Mouse (Mus musculus): Measurements from ENCODE around the gene Lmntd2. TPM values are rescaled to one million over a fixed set of nuclear protein-coding genes. Genes with fewer than 3 reads are reported as not detected.

Lmntd2 gene
- polyA plus RNA-seq, 1 experiment from 2014 or later: 1.4 TPM

DNA sequence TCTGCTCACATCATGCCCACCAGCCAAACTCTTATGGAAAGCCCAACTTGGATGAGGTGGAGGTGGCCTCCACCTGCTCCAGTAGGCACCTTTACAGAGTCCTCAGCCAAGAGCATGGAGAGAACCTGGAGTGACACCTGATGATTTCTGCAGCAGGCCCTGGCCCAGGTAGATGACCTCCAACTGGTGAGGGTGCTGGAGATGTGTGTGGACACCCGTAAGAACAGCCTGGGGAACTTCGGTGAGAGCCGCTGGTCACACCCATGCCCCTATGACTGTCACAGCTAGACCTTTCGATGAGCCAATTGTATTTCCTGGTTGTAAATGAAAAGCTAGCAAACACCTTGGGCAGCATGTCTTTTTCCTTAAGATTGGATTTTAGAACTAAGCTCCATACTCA is 15.8 kb downstream of the Lmntd2 start:
- H3K9ac ChIP-seq: no peak overlapping the region
- no peak overlapping the region for H3K4me3 ChIP-seq
- H3K9me3 ChIP-seq (replicated peaks): no peaks in the 10 kb centered on the region
- peaks cover 12% of the 10 kb centered on the region for H3K4me1 ChIP-seq (replicated peaks)
- no peaks in the 10 kb centered on the region for H3K36me3 ChIP-seq
- 88% methylated on average over 4 of the region's 4 CpGs for WGBS
- ATAC-seq (ENCODE audit: insufficient number of reproducible peaks, low FRiP score): no peak
- no peaks in the 10 kb centered on the region for H3K27me3 ChIP-seq (replicated peaks)
- no peak overlapping the region for H3K4me2 ChIP-seq
- H3K27ac ChIP-seq (ENCODE audit: poor library complexity, severe bottlenecking): no peak overlapping the region

GRCm38 (mm10) chr7:141196619-141197282 is 17.1 kb downstream of the Lmntd2 start:
- peaks cover 6% of the 10 kb centered on the region for H3K36me3 ChIP-seq
- no peaks in the 10 kb centered on the region for H3K27me3 ChIP-seq (replicated peaks)
- no peak overlapping the region for H3K9ac ChIP-seq
- no peak overlapping the region for H3K27ac ChIP-seq (ENCODE audit: poor library complexity, severe bottlenecking)
- no peak overlapping the region for H3K4me2 ChIP-seq
- ATAC-seq (ENCODE audit: insufficient number of reproducible peaks, low FRiP score): no peak
- 81% methylated on average over 8 of the region's 8 CpGs for WGBS
- no peaks in the 10 kb centered on the region for H3K9me3 ChIP-seq (replicated peaks)
- H3K4me3 ChIP-seq: no peak overlapping the region
- H3K4me1 ChIP-seq (replicated peaks): peaks cover 25% of the 10 kb centered on the region

- no peaks in the 10 kb centered on the region for H3K9me3 ChIP-seq (replicated peaks)
- no peak for ATAC-seq (ENCODE audit: insufficient number of reproducible peaks, low FRiP score)
- H3K27me3 ChIP-seq (replicated peaks): no peaks in the 10 kb centered on the region
- no peak overlapping the region for H3K4me2 ChIP-seq
- WGBS: 92% methylated on average over 2 of the region's 2 CpGs
- H3K27ac ChIP-seq (ENCODE audit: poor library complexity, severe bottlenecking): no peak overlapping the region
- H3K36me3 ChIP-seq: peaks cover 16% of the 10 kb centered on the region
- H3K4me1 ChIP-seq (replicated peaks): peaks cover 35% of the 10 kb centered on the region
- no peak overlapping the region for H3K4me3 ChIP-seq
- H3K9ac ChIP-seq: no peak overlapping the region
Observed at GRCm38 (mm10) chr7:141195754-141196153, 18.1 kb downstream of the Lmntd2 start.

DNA sequence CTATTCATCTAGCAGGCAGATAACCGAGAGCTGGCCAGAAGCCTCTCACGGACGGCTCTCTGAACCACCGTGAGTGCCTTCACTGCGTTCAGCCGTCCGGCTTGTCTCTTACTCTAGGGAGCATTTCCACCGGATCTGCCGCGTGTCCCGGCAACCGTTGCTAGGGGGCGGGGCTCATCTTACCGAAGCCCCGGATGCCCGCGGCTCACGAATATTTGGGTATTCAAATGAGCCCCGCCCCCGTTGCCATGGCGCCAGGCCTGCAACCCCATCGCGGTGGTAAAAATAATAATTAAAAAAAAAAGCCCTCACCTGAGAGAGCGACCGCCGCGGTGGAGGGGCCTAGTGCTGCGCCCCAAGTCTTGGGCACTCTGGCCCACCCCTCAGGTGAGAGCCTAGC is 19.1 kb downstream of the Lmntd2 start:
- ATAC-seq (ENCODE audit: insufficient number of reproducible peaks, low FRiP score): peak; percentile 44
- no peaks in the 10 kb centered on the region for H3K27me3 ChIP-seq (replicated peaks)
- WGBS: under 1% methylated on average over 28 of the region's 28 CpGs

GRCm38 (mm10) chr7:141194409-141194808 is 19.5 kb downstream of the Lmntd2 start:
- Histone ChIP-seq H3K27ac (ENCODE audit: poor library complexity, severe bottlenecking) (peak overlapping the region; percentile 78), H3K9me3 (replicated peaks) (no peaks in the 10 kb centered on the region), H3K27me3 (replicated peaks) (no peaks in the 10 kb centered on the region), H3K4me1 (replicated peaks) (peaks cover 37% of the 10 kb centered on the region), H3K4me2 (peak overlapping the region; percentile 93), H3K9ac (peak overlapping the region; percentile 70), H3K4me3 (peak overlapping the region; percentile 89), H3K36me3 (peaks cover 29% of the 10 kb centered on the region)
- no peak for ATAC-seq (ENCODE audit: insufficient number of reproducible peaks, low FRiP score)
- WGBS: under 1% methylated on average over 23 of the region's 23 CpGs

More for the DNA sequence above, 19.1 kb downstream of the Lmntd2 start:
- peak overlapping the region; percentile 93 for H3K4me2 ChIP-seq
- H3K4me1 ChIP-seq (replicated peaks): peaks cover 37% of the 10 kb centered on the region
- no peaks in the 10 kb centered on the region for H3K9me3 ChIP-seq (replicated peaks)
- peaks cover 25% of the 10 kb centered on the region for H3K36me3 ChIP-seq
- peak overlapping the region; percentile 78; the same call in 1 of the 2 replicates for H3K27ac ChIP-seq (ENCODE audit: poor library complexity, severe bottlenecking)
- H3K4me3 ChIP-seq: peak overlapping the region; percentile 89
- peak overlapping the region; percentile 70 for H3K9ac ChIP-seq

GRCm38 (mm10) chr7:141193948-141194347 is 19.9 kb downstream of the Lmntd2 start, which contains the start of the genes Hras and Lrrc56:
Gene Hras, minus strand, starts transcription at chr7:141194005.
Gene Lrrc56, plus strand, starts transcription at chr7:141194157.
- peaks cover 34% of the 10 kb centered on the region for H3K4me1 ChIP-seq (replicated peaks)
- peak within 1 kb of the TSS; percentile 93 for H3K4me2 ChIP-seq
- ATAC-seq (ENCODE audit: insufficient number of reproducible peaks, low FRiP score): peak; percentile 97
- H3K9ac ChIP-seq: peak within 1 kb of the TSS; percentile 98
- H3K4me3 ChIP-seq: peak within 1 kb of the TSS; percentile 89
- no peaks in the 10 kb centered on the region for H3K27me3 ChIP-seq (replicated peaks)
- 0% methylated on average over 29 of the region's 39 CpGs for WGBS
- peak within 1 kb of the TSS; percentile 78 for H3K27ac ChIP-seq (ENCODE audit: poor library complexity, severe bottlenecking)
- no peaks in the 10 kb centered on the region for H3K9me3 ChIP-seq (replicated peaks)
- H3K36me3 ChIP-seq: peaks cover 34% of the 10 kb centered on the region

GRCm38 (mm10) chr7:141193348-141193856 is 20.5 kb downstream of the Lmntd2 start:
- Histone ChIP-seq H3K4me2 (peak overlapping the region; percentile 93), H3K9ac (peak overlapping the region; percentile 98), H3K4me1 (replicated peaks) (peaks cover 33% of the 10 kb centered on the region), H3K27me3 (replicated peaks) (no peaks in the 10 kb centered on the region), H3K4me3 (peak overlapping the region; percentile 89), H3K9me3 (replicated peaks) (no peaks in the 10 kb centered on the region), H3K36me3 (peaks cover 37% of the 10 kb centered on the region), H3K27ac (ENCODE audit: poor library complexity, severe bottlenecking) (peak overlapping the region; percentile 65)
- WGBS: under 1% methylated on average over 43 of the region's 43 CpGs
- ATAC-seq (ENCODE audit: insufficient number of reproducible peaks, low FRiP score): no peak

DNA sequence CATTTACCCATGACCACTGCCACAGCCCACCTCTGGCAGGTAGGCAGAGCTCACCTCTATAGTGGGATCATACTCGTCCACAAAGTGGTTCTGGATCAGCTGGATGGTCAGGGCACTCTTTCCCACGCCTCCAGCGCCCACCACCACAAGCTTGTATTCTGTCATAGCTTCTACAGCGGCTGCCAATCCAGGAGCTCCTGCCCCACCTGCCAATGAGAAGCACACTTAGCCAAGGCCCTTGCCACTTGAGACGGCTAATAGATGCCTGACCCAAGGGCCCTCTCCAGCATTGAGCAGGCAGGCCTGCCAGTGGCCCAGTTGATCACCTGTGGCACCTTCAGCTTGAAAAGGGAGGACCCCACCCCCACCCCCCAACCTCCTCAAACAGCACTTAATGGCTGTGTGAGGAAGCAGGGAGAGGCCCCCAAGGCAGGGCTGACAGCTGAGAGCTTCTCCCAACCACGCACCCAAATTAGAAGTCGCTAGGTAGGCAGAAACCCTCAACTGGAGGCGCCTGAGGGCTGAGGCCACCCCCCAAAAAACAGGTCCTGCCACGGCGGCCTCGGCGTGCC is 21.0 kb downstream of the Lmntd2 start:
- Histone ChIP-seq H3K27me3 (replicated peaks) (no peaks in the 10 kb centered on the region), H3K27ac (ENCODE audit: poor library complexity, severe bottlenecking) (peak overlapping the region; percentile 65), H3K36me3 (peaks cover 37% of the 10 kb centered on the region), H3K4me1 (replicated peaks) (peaks cover 33% of the 10 kb centered on the region), H3K9ac (peak overlapping the region; percentile 98), H3K4me3 (peak overlapping the region; percentile 89), H3K4me2 (peak overlapping the region; percentile 93), H3K9me3 (replicated peaks) (no peaks in the 10 kb centered on the region)
- WGBS: 26% methylated on average over 12 of the region's 12 CpGs
- ATAC-seq (ENCODE audit: insufficient number of reproducible peaks, low FRiP score): no peak

- ATAC-seq (ENCODE audit: insufficient number of reproducible peaks, low FRiP score): no peak
- Histone ChIP-seq H3K9ac (peak overlapping the region; percentile 98; the same call in 1 of the 2 replicates), H3K4me2 (peak overlapping the region; percentile 93), H3K36me3 (peaks cover 37% of the 10 kb centered on the region), H3K27ac (ENCODE audit: poor library complexity, severe bottlenecking) (no peak overlapping the region), H3K9me3 (replicated peaks) (no peaks in the 10 kb centered on the region), H3K4me1 (replicated peaks) (peaks cover 33% of the 10 kb centered on the region), H3K4me3 (peak overlapping the region; percentile 89; the same call in 1 of the 2 replicates), H3K27me3 (replicated peaks) (no peaks in the 10 kb centered on the region)
- 90% methylated on average over 24 of the region's 24 CpGs for WGBS
Observed at GRCm38 (mm10) chr7:141191796-141192685, 21.8 kb downstream of the Lmntd2 start.

GRCm38 (mm10) chr7:141191036-141191435 is 22.8 kb downstream of the Lmntd2 start:
- H3K9me3 ChIP-seq (replicated peaks): no peaks in the 10 kb centered on the region
- no peak for ATAC-seq (ENCODE audit: insufficient number of reproducible peaks, low FRiP score)
- H3K27me3 ChIP-seq (replicated peaks): no peaks in the 10 kb centered on the region
- H3K36me3 ChIP-seq: peaks cover 37% of the 10 kb centered on the region
- peaks cover 33% of the 10 kb centered on the region for H3K4me1 ChIP-seq (replicated peaks)
- no peak overlapping the region for H3K27ac ChIP-seq (ENCODE audit: poor library complexity, severe bottlenecking)
- H3K4me3 ChIP-seq: no peak overlapping the region
- 0 out of 2 replicates have a peak overlapping the region, but pooled peaks have one; percentile 2 for H3K9ac ChIP-seq
- no peak overlapping the region for H3K4me2 ChIP-seq
- 80% methylated on average over 14 of the region's 14 CpGs for WGBS

Measured in heart, embryonic 12.5 days (tissue).